Mouse (Mus musculus) granulocyte monocyte progenitor cell, adult 5-6 weeks (primary cell): ENCODE measurements around the gene Ltv1. TPM values are rescaled to one million over a fixed set of nuclear protein-coding genes. Genes with fewer than 3 reads are reported as not detected.
A peak's percentile ranks its signal among the peaks of the same experiment; 100 is the strongest.
"Not testable (repeated sequence)": the region's sequence is repeated elsewhere in the genome, so short reads cannot be mapped to it uniquely, and the experiment has no call there.

Source experiments
- ATAC-seq: replicated peaks from 2 replicates; pipeline ENCODE4 v1.8.0; 2016; ENCODE audit warnings: mild to moderate bottlenecking, moderate TSS enrichment, inconsistent platforms; ENCODE audit not compliant: poor library complexity, severe bottlenecking
- total RNA-seq, 2 experiments: library from RNA; stranded (forward) in 1 of 2; stranded (reverse) in 1 of 2; fragments of 200-712, 200-1000 nt in 1 of 2; fragments of >200 nt in 1 of 2; fragmentation: Nextera tagmentation in 1 of 2; gene quantifications; 2 replicates each; pipeline ENCODE4 v1.2.3; 2014 to 2017

The Ltv1 gene
- total RNA-seq, 2 experiments from 2014 or later: 45.3 to 72.2 TPM

GRCm38 (mm10) chr10:13199234-13199633, 6.3 kb upstream of the Ltv1 start:
- peak; percentile 81 for ATAC-seq

DNA sequence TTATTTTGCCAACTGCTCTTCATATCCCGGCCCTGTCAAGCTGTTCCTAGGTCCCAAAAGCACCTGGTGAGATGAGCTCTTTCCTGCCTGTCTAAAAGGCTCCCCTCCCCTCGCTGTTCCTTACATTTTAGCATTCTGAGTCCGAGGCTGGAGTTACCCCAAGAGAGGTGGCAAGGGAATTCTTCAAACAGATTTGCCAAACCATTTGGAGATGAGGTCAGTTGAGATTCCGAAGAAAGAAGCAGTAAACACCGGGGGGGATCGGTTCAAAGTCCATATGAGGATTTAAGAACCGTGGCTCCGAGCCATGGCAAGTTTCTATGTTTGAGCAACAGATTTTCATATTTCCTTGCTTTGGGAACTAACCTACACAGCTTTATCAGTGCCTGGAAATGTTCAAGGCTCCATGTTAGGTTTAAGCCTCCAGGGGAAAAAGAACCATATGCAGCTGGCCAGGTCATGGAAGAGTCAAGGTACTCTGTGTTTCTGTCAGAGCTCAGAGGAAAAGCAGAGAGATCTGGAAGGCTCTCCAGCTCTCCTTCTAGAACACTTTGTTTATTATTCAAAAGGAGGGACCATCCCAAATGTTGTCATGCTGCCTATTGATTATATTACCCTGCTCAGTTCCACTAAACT, 4.0 kb upstream of the Ltv1 start:
- ATAC-seq: no peak

DNA sequence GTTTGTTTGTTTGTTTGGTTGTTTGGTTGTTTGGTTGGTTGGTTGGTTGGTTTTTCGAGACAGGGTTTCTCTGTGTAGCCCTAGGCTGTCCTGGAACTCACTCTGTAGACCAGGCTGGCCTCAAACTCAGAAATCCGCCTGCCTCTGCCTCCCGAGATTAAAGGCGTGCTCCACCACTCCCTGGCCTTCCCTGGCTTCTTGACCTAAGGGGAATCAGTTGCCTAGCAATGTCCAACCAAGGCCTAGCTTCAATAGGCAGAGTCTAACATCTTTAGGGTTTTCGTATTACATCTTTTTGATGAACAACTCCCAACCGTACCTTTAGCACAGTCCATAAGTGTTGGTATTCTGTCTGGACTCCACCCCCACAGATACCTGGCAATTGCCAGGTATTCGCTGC, 528 bp upstream of the Ltv1 start:
- ATAC-seq: not testable (repeated sequence)

DNA sequence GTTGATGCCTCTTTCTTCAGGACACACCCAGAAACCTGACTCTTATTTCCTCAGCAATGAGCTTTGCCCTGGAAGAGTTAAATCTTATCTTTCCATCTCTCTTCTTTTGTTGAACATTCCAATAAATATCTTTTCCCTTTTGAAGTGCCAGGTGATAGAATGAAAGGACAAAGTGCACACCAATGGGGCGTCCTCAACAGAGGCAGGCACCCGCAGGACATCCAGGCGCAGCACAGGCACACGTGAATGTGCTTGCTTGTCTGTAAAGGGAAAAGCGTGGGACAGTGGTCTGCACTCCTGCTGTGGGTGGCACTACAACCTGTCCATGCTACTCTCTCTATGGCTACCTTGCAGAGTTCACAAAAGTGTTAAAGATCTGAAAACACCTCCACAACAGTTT, 3.1 kb downstream of the Ltv1 start:
- no peak for ATAC-seq

- no peak for ATAC-seq
Measured at GRCm38 (mm10) chr10:13186754-13187153, 6.2 kb downstream of the Ltv1 start.

DNA sequence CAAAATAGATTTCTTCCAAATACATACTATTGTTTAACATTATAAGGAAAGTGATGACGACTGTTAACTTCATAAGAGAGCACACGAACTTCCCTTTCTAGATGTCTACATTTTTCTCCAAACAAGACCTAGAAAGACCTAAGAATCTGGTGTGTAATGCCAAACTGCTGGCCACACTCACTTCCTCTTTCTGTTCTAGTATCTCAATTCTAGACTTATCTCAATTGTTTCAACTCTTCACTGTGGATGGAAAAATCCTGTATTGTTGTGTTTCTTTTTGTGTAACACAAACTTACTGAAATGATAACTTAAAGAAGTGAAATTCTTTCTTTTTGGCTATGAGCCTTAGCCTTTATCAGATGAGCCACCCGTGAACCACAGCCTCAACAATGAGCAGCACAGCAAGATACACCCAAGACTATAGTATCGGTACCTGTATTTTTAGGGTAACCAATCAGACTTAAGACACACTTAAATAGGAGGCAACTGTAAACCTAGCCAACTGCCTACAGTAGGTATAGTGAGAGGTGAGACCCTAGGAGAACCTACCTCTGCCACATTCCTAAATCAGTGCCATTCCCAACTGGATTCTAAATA, 8.7 kb downstream of the Ltv1 start:
- ATAC-seq: peak; percentile 90

- ATAC-seq: no peak
Measured at GRCm38 (mm10) chr10:13180211-13180610, 12.8 kb downstream of the Ltv1 start.

DNA sequence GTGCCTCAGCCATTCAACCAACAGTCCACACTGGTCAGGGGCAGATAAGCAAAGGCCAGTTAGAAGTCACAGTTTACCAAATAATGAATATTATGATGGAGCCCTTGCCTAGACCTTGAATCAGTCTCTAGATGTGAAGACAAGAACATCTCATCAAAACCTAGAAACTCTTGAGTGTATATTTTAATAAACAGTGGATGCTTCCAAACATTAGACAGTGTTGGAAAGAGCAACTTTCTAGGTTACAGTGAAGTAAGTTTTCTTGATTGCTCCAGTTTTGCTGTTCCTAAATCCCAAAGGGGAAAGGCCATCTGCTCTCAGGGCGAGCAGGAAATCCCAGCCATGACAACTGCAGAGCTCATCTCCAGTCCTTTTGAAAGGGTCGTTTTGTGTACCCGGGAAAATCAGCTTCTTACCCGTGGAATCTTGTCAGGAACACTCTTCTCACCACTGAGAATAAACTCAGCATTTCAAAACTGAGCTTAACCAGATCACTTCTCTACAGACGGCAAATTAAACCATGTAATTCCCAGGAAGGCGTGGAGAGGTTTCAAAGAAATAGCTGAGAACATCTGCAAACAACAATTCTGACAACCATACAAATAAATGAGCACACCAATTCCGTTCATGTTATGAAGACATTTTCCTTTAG, 14.9 kb downstream of the Ltv1 start, which contains the start of gene Zc2hc1b:
Zc2hc1b (minus strand) TSS at position 51 of the 652 bp plus-strand sequence.
- ATAC-seq: no peak

GRCm38 (mm10) chr10:13175866-13176265, 17.1 kb downstream of the Ltv1 start:
- peak; percentile 72 for ATAC-seq

DNA sequence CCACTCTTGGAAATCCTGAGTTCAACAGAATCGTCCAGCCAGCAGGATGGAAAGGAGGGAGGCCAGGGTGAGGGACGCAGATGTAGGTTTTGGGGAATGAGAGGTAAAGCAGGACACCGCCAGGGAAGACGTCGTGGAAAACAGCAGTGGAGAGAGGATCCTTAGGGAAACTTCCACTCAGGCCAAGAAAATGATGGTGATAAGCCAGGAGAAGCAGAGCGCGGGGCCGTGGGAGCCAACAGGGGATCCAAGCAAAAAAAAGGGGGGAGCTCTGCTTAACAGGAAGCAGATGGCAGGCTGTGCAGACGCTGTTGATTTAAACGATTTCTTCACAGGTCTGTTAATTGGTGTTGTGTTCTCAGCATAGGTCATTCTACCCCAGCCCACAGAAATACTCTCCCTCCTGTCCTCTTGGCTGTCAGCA, 20.2 kb downstream of the Ltv1 start:
- ATAC-seq: peak; percentile 80

GRCm38 (mm10) chr10:13171461-13171860, 21.5 kb downstream of the Ltv1 start:
- ATAC-seq: no peak

GRCm38 (mm10) chr10:13170739-13171448, 22.1 kb downstream of the Ltv1 start:
- no peak for ATAC-seq

DNA sequence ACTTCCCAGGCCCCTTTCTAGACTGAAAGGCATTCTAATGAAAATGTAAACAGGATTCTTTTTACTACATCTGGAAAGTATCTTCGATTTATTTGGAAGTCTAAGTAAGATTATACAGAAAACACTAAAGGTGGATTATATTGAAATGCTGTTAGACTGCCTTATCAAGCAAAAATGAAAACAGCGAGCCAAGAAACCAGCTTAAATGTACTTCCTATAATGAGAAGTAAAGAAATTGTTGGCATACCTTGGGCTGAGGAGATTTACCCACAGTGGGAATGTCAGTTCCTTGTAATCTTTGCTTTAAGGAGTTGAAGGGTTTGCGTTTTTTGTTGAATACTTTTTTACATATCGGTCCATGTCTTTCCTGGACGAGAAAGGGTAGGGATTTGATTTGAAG, 24.5 kb downstream of the Ltv1 start:
- ATAC-seq: no peak

- ATAC-seq: no peak
Measured at GRCm38 (mm10) chr10:13162031-13162430, 30.9 kb downstream of the Ltv1 start.

DNA sequence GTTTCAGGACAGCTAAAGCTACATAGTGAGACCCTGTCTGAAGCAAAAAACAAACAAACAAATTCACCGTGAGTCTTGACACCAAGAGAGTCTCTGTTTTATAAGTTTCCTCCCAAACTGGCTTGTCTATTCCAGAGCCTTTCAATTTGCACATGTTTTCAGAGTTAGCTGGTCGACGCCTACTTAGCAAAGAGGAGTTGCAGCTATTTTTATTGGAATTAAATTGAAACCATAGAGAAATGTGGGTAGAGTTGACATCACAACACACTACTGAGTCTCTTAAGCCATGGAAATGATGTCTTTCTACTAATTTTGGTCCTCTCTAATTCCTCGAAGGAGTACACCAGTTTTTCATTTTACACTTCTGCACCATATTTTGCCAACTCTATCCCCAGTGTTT, 32.1 kb downstream of the Ltv1 start:
- ATAC-seq: no peak

GRCm38 (mm10) chr10:13155377-13155776, 37.6 kb downstream of the Ltv1 start:
- no peak for ATAC-seq

GRCm38 (mm10) chr10:13152811-13153364, 40.1 kb downstream of the Ltv1 start:
- no peak for ATAC-seq

DNA sequence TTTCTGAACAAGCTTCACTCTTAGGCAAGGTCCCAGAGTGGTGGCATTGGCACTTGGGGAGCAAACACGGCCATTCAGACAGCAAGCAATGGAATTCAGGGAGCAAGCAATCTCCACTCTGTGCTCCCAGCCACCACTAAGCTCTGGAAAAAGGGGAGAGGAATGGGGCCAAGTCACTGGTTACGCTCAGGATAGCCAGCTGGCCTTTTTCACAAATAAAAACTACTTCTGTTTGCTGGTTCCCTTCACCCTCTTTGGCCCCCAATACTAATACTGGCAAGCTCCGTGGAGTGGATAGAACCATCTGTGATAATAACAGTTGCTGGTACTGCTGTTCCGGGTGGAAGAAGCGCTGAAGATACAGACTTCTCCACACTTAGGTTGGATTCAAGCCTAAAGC, 41.6 kb downstream of the Ltv1 start:
- no peak for ATAC-seq

- ATAC-seq: no peak
Measured at GRCm38 (mm10) chr10:13150435-13150834, 42.5 kb downstream of the Ltv1 start.

DNA sequence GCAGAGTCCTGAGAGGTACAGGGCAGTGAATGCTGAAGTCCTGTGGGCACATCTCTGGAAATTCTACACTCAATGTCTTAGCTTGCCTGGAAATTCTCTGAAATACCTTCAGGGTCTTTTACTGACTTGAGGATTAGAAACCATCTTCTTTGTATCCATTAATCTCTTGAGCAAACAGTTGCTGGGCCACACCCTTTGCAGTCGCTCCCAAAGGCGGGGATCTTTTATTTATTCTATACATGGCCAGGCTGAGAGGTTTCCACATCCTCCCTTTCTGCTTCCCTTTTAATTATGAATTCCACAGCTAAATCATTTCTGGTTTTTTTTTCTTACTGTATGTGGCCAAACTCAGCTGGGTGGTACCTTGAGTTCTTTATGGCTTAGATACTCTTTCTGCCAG, 52.5 kb downstream of the Ltv1 start:
- no peak for ATAC-seq

DNA sequence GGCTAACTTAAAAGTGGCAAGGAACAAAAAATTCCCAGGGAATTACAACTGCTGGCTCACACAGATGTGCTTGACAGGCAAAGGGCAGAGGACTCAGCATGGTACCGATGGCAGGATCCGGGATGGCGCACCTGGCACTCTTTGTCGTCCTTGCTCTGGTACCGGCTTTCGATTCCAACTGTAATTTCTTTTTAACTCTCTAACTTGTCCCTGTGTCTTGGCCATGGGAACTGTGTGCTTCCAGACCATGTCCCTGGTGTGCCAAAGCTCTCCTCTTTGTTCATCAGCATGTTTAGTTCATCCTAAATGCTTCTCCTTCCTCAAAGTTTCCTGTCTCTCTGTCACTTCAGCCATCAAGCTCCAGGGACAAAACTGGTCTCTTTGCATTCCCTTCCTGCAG, 55.1 kb downstream of the Ltv1 start:
- no peak for ATAC-seq
